Comparison of ENCODE assay signal across 20 mouse cellular contexts in genomic region chr14:56359131-56359530, GRCm38 (mm10). TPM values are rescaled to one million over a fixed set of nuclear protein-coding genes. Genes with fewer than 3 reads are reported as not detected.
"Had no signal": no experiment of that assay in that cellular context is flagged by ENCODE, and none has a peak within 500 bp of the region (broad histone marks: within the 10 kb centered on the region; RNA-seq: fewer than 3 reads in every experiment).

No protein-coding gene starts in this region.

- H3K9me3 ChIP-seq: liver, embryonic 13.5 days; megakaryocyte, embryonic 14.5 days had no signal

- H3K4me3 ChIP-seq: layer of hippocampus, adult 2 months; liver, embryonic 13.5 days; megakaryocyte, embryonic 14.5 days had no signal

- H3K9ac ChIP-seq: liver, embryonic 13.5 days had no signal

- DNase-seq: kidney, adult 2 months; kidney, postnatal 25 days; layer of hippocampus, adult 9-11 months; liver, embryonic 13.5 days; midbrain, embryonic 14.5 days; thymus, adult 18-20 months; thymus, postnatal 36 days had no signal

- H3K4me1 ChIP-seq: liver, embryonic 13.5 days; megakaryocyte, embryonic 14.5 days had no signal

- ATAC-seq: intestine, postnatal 0 days had no signal

- H3K4me2 ChIP-seq: liver, embryonic 13.5 days; midbrain, embryonic 11.5 days had no signal

- H3K27ac ChIP-seq: kidney, postnatal 0 days; layer of hippocampus, adult 2 months; liver, embryonic 13.5 days had no signal

- H3K36me3 ChIP-seq: liver, embryonic 13.5 days had no signal

RNA-seq across cellular contexts. Expression of gene Atp12a, which starts 5.7 kb away (rescaled TPM):
- total RNA-seq: layer of hippocampus, adult 2 months; layer of hippocampus, postnatal 25 days; left cerebral cortex, adult 18-20 months; liver, adult 2 months had no signal
- polyA plus RNA-seq: liver, embryonic 13.5 days; liver, embryonic 16.5 days; neural tube, embryonic 11.5 days; small intestine, adult 2 months; spleen, adult 2 months had no signal

RNA-seq across cellular contexts. Expression of gene Rnf17, which starts 43.2 kb away (rescaled TPM):
- polyA plus RNA-seq: large intestine, adult 2 months; liver, adult 2 months; small intestine, adult 2 months had no signal
